Mouse (Mus musculus) spleen, embryonic (tissue): ENCODE measurements at regions not wholly inside any gene's neighbourhood (a gene's known extent, or its start where the extent isn't known, plus 50 kb on each side); places are given as distances from the start of the nearest gene placed in this dataset.

Experiments
- CTCF ChIA-PET: fragments of 350-600 bp; sonication (Branson Sonifier 250); formaldehyde crosslinking; loops from one replicate; lab custom pipeline; 2022; lab: Charles Lee

DNA sequence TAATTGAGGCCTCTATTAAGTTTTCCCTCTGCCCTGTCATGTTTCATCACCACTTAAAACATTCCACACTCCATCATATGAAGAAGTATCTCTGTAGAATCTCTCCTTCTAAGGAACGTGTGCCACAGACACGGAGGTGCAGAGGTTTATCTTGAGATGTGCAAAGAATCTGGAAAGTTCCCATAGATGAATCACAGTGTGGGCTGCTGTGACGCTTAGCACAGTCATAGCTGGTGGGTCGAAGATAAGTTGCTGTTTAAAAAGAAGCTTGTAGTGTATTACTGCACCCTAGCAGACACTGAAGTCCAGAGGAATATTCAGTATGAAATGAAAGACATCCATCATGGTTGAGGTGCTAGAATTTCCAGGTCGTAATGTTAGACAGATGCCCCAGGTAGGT lies 179.9 kb upstream of the 4930583I09Rik start:
- CTCF ChIA-PET: no interaction called here

DNA sequence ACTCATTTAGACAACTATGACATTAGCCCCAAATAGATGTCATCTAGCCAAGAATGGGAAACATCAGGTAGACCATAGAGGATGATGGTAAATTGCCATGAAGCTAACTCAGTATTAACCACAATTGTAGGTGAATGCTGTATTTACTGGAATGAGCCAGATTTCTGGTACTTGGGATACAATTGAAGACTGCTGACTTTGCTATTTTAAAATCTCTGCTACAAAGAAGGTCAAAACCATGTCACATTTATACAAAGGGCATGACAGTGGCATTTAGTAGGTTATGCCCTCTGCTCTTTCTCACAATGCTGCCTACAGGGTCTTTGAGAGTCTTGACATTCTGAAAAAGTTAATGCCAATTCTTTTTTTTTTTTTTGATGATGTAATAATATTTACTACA lies 178.8 kb upstream of the 4930583I09Rik start:
- CTCF ChIA-PET: no interaction called here

DNA sequence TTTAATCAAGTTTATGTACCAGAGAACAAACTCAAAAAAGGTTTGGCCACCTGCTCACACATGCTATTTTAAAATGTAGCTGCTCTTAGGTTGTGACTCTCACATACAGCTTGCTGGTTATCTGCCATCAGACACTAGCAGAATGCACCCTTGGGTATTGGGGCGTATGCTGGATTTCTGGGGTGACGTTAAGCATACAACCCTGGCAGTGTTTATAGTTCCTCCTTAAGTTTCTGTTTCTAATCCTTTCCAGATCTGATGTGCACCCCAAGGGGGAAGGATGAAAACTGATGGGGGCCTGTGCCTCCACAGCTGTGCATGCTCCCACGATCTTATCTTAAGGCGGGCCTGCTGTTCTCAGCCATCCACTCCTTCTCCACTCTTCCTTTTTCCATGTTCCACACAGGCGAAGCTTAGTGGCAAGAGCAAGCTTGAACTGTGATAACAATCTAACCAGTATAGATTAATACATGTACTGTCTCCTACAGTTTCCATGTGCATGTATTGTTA lies 164.8 kb upstream of the 4930583I09Rik start:
- CTCF ChIA-PET: no interaction called here

DNA sequence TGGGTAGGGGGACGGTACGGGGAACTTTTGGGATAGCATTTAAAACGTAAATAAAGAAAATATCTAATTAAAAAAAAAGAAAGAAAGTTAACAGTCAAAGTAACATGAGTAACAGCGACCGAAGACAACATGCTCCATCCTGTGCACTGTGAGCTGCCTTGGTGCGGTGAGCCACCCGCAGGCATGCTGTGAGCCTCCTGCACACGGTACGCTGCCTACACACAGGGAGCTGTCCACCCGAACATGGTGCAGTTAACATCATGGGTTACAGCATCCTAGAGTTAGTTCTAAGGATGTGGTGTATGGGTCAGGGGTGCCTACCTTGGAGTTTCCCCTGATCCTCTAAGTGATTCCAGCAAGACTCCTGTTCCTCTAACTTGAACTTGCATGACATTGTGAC lies 158.6 kb upstream of the 4930583I09Rik start:
- CTCF ChIA-PET: no interaction called here

DNA sequence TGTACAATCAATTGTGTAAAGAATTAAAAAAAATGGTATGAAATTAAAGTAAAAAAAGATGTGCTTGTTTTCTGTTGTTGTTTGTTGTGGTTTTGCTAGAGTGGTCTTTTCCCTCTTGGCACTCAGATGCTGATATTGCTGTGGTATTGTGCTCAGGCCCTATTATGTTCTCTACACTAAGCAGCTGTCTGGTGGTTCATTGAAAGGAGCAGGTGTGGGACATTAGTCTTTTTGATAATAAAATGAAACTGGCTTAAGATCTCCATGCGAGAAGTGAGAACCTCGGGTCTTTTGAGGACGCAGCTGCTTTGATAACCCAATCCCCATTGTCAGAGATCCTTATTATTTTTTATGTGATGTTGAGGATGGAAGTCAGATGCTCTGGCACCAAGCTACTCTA lies 155.4 kb upstream of the 4930583I09Rik start:
- CTCF ChIA-PET: no interaction called here

DNA sequence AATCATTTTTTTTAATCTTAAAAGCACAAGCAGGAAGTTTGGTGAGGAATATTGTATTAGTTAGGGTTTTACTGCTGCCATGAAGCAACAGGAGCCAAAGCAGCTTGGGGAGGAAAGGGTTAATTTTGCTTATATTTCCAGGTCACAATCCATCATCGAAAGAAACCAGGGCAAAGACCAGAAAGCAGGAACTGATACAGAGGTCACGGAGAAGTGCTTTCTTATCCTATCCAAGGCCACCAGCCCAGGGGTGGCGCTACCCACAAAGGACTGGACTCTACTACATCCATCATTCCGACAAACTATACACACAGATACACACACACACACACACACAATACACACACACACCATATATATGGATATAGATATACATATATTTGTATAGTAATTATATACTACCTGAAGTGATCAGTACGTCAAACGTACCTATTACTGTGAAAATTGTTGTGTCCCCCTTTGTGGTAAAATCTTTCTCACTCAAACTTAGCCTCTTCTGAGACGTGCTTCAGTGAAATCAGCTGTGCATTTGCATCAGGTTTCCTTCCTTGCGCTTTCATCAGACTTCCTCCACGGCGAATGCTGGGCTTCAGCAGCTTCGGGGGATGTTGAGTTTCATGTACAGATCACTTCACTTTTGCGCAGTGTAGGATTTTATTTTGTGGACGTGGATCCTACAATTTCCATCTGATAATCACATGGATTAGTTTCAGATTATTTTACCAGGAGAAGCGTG lies 148.6 kb upstream of the 4930583I09Rik start:
- CTCF ChIA-PET: no interaction called here

DNA sequence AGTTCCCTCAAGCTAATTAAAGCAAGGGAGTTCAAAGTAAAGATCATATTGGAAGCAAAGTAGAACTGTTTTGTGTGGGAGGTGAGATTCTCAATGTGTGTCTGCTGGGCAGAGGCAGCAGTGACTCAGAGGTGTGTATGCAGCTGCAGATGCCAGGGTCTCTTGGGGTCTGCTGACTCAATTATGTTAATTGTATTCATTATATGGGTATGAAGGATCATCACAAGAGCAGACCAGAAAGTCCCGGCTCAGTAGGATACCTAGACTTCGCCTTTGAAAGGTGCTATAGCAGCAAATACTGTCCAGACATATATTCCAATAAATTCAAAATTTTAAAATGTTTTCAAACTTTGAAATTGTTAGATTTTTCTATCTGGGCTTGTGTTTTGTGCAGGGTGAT lies 147.6 kb upstream of the 4930583I09Rik start:
- CTCF ChIA-PET: no interaction called here

DNA sequence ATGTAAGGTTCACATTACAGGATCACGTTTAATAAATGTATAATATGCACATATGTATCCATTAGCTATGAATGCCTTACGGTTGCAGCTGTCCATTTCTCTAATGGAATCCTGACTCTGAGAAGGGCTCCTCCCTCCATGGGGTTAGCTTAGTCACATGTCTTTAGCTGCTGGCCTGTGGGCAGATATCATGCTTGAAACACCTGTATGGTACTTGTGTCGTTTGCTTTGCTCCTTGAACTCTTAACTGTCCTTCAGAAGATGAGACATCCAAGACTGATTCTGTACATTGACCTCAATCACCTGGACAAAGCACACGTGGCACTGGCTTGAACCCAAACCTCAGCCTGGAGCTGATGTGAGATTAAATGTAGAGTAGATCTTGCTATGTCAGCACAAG lies 128.3 kb upstream of the 4930583I09Rik start:
- CTCF ChIA-PET: no interaction called here

DNA sequence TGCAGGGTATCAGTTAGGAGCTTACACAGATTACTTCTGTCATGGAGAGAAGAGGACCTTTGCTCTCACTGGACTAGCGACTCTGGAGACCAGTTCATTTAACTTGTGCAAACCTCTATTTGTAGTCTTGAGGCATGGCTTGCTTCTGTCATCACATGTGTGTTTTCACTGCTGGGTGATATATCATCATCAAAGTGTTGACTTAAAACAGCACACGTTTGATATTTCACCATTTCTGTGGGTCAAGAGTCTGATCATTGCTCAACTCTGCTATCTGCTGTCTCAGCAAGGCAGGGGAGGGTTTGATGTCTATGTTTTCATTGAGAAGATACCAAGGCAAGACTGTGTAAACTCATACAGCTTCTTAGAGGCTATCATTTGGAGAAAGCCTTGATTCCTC lies 126.0 kb upstream of the 4930583I09Rik start:
- CTCF ChIA-PET: no interaction called here

DNA sequence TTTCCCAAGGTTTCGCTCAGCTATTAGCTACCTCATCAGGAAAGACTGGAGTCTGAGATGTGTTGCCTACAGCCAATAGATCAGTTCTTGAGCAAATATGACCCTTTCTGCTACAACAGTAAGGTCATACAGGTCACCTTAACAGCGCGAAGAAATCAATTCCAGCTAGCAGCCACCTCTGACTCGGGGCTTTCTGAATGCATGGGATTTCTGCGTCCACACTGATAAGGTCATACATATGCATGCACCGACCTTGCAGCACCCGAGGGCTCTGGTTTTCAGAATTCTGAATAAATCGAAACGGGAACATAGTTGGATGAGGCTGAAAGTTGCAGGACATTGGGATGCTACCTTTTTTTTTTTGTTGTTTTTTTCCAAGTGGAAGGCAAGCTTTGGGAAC lies 121.6 kb upstream of the 4930583I09Rik start:
- CTCF ChIA-PET: interaction anchor here (0.5 kb wide), 1 partner anchor 60 kb away, joined by 4 read pairs; no protein-coding TSS in a partner anchor

DNA sequence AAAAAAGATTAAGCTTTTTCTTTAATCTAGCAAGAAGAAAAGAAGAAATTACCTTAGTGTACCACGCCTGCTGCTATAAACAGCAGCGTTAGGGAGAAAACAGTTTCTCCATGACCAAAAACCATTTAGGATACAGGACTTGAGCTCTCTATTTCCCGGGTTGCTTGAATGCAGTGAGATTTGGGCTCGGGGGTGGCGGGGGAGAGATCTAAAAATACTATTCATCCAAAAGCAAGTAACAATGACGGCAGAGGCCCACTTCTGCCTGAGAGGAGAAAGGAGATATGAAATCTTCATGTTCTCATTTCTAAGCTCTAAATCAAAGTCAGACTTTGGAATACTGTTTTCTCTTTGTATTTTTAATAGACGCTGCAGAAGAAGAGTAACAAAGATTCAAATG lies 120.6 kb upstream of the 4930583I09Rik start:
- CTCF ChIA-PET: no interaction called here

DNA sequence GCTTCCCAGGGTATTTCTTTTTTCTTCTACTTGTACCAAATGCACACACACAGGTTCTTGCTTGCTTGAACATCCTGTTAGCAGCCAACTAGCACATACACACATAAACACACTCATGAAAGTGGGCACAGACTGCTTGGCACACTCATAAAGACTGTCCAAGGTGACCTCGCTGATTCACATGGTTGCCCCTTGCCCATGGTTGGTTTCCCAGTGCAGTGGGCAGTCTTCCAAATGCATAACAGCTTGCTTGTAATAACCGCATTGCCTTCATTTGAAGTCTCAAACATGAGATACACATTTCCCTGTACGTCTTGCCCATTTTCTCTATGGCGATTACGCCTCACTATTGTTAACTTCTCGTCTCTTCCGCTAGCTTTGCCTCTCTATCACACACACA lies 117.4 kb upstream of the 4930583I09Rik start:
- CTCF ChIA-PET: no interaction called here

DNA sequence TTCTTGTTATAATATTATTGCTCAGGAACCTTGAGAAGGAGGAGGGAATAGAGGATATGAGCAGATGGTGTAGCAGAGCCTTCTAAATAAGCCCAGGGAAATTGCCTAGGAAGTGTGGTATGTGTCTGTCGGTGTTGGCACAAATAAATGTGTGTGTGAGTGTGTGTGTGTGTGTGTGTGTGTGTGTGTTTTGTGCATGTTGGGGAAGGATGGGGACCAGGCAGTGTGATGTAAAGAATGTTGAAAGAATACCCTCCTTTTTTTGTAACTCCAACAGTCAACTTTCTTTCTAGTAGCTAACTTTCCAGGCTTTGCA lies 115.7 kb upstream of the 4930583I09Rik start:
- CTCF ChIA-PET: no interaction called here

DNA sequence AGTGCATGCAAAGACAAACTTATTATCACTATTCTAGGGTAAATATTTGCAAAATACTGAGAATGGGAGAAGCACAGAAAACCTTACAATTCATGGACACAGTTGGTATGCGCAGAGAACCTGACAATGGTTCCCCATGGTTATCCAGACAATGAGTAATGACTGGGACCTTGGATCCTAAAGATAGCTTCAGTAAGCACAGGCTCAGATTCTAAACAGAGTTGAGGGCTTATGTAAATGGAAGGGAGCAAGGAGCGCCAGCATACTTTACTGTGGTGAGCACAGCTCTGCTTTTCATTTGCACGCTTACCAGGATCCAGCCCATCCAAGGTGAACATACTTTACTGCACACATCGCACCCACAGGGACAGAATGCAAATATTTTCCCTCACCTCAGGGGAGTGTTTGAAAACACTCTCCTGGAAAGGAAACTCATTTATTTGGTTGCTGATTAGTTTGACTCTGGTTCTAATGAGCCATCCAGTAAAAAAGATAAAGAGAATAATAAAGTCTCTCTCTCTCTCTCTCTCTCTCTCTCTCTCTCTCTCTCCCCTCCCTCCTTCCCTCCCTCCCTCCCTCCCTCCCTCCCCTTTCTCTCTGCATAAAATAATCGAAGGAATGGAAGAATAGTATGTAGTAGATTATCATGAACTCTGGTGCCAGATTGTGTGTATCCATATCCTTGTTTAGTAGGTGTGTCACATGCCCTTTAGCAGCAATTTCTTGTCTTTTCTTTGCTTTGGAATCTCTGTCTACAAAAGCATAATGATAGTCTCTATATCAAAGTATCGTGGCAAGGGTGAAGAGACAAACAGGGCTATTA lies 115.1 kb upstream of the 4930583I09Rik start:
- CTCF ChIA-PET: no interaction called here

DNA sequence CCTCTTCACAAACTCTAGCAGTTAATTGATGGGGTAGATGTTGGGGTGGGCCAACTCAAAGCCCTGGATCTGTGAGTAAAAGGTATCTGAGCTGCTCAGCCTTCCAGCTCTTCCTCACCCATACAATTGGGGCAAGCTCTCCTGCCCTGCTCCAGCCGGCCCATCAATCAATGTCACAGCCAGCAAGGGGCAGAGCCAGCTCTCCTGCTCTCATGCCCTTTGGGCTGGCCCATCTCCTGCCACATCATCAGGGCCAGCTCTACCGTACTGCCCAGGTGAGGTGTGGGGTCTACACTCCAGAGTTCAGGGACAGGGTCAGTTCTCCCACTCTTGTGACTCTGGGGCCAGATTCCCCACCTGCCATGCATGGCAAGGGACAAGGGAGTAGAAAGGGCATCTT lies 107.3 kb upstream of the 4930583I09Rik start:
- CTCF ChIA-PET: no interaction called here

DNA sequence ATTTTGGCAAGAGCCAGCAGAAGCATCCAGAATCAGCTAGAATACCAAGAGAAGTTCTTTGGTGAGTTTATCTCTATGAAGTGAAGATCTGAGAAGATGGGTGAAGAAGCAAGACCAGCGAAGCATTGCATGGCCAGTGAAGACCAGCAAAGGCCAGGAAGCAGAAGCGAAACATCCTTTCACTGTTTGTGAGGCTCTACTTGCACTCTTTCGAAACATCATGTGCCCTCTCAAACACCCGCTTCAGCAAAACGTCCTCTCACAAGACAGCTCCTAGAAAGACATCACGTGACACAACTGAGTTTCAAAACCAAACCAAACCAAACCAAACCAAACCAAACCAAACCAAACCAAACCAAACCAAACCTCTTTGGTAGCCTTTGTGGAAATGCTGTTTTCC lies 105.7 kb upstream of the 4930583I09Rik start:
- CTCF ChIA-PET: no interaction called here

DNA sequence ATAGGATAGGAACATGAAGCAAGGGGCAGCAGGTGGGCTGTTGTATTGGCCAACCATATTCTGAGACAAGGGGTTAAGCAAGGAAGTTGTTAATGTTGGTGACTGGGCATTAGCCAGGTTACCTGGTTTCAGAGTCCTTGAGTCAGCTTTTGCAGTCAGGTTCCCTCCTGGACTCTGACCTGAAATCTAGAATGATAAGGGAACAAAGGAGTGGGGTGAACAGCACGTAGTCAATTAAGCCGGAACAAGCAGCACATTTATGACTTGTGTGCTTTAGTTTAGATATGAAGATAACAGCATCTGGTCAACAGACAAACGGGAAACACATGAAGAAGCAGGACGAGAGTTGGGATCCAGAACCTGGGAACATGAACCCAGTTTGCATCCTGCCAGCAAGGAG lies 99.8 kb upstream of the 4930583I09Rik start:
- CTCF ChIA-PET: no interaction called here

DNA sequence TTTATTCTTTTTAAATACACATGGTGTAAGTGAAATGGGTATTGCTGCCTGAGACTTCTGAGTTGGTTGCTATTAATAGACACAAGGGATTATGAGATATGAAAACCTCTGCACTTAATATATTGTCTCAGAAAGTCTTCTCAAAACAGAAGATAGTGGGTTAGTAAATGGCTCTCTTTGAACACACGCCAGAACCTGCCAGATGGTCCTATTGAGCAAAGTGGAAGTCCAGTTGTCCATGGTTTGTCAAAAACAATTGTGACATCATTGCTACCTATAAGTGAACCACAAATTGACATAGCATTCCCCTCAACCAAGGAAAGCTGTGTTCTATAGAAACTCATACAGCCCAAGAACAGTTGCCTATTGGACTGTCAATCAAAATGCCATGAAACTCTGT lies 98.5 kb upstream of the 4930583I09Rik start:
- CTCF ChIA-PET: no interaction called here

DNA sequence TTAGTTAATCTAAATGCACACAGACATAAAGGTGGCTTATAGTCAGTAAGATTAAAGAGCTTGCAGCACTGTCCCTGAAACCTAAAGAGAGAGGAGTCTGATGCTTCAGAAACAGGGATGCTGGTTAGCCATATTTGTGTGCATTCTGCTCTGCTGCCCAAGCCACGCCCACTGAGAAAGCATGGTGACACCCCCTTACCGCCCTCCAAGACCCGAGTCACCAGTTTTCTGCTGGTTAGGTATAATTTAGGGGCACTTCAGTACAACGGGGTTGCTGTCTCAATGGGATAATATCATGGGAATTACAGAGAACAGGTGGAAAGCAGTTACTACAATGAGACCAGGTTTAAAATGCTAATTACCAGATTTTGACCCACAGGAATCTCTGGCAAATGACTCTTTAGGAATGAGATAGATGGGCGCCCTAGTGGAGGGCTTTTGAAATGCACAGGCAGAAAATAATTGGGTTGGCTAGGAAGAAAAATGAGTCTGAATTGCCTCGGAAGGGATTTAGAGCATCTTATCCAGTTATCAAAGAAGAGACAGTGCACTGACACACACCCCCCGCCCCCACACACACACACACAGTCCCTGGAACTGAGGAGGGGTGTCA lies 95.1 kb upstream of the 4930583I09Rik start:
- CTCF ChIA-PET: no interaction called here

DNA sequence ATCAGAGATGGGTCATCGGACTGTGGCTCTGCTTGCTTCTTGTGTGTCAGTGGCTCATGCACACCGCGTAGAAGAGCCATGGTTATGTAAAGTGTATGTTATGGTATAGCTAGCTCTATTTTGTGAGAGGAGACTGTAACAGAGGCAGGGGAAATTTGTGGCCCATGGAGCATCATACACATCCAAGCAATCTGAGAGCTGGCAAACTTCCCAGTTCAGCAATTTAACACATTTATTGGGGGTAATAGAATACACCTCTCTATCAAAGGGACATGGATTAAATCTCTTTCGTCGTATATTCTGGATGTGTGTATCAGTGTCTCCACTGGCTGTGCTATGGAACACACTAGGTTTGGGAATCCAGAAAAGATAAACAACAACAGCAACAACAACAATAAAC lies 87.9 kb upstream of the 4930583I09Rik start:
- CTCF ChIA-PET: no interaction called here

DNA sequence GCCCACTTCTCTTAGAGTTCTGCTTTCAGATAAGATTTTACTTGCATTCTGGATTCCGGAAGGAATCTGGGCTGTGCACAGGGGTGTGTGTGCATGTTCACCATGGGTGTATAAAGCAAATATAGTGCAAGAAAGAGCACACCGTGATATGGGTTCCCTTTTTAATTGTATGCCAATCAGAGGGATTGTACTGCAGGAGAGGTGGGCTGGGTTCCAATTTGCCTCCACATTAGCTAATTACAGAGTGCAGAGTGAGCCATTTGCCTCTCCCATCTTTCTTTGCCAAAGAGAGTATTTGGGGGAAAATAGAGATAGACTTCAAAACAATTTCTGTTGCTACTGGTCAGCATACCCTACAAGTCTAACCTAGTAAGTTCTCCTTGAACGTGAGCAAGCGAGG lies 86.4 kb upstream of the 4930583I09Rik start:
- CTCF ChIA-PET: no interaction called here

DNA sequence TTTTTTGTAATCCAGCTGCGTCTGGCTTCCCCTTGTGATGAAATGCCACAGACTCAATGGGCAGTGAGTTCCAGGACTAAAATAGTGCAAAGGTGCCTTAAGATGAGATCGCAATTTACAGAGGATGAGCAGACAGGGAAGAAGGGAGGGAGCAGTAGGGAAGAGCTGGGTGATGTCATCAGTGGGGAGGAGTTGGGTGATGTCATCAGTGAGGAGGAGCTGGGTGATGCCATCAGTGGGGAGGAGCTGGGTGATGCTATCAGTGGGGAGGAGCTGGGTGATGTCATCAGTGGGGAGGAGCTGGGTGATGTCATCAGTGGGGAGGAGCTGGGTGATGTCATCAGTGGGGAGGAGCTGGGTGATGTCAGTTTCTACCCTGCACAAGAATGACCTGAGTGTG lies 84.4 kb upstream of the 4930583I09Rik start:
- CTCF ChIA-PET: no interaction called here

DNA sequence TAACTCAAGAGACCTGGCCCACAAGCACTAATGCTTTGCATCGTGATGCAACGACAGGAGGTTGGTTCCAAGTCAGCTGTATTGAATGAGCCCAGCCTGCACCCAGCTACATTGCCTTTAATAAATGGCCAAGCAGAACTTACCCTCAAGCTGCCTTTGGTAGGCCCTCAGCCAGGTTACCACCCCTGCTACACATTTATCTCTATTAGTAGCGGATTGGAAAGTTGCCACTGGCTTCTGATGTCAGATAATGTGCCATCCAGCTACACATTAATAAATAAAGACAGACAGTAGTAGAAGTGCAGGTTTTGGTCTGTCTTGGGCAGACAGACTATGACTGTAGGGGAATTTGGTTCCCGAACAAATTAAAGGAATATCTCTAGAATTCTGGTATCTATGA lies 82.0 kb upstream of the 4930583I09Rik start:
- CTCF ChIA-PET: no interaction called here
